Mouse (Mus musculus) forebrain, embryonic 14.5 days (tissue): ENCODE data around the gene Zdhhc5. TPM values are rescaled to one million over a fixed set of nuclear protein-coding genes. Genes with fewer than 3 reads are reported as not detected.

ENCODE experiments used
- ATAC-seq: fragments of 200-750 bp; cut with Nextera tagmentation; 2 replicates; pipeline ENCODE4 v1.8.0; 2017; ENCODE audit warnings: mild to moderate bottlenecking, moderate library complexity
- DNase-seq: peaks from one replicate; pipeline ENCODE4 v3.0.0-alpha.2; 2015; ENCODE audit warnings: low spot score
- H3K27ac ChIP-seq: fragments of 300-500 bp; sonication (generic); 2 replicates; pipeline ENCODE4 v1.5.1; 2014; ENCODE audit warnings: low read depth, mild to moderate bottlenecking, control low read depth, low read length, moderate library complexity
- H3K27me3 ChIP-seq: fragments of 300-500 bp; sonication (generic); replicated peaks from 2 replicates; pipeline ENCODE4 v1.6.1; 2014; ENCODE audit warnings: low read length, control low read depth, mixed read lengths; ENCODE audit not compliant: control insufficient read depth, insufficient read depth
- H3K36me3 ChIP-seq: fragments of 300-500 bp; sonication (generic); 2 replicates; pipeline ENCODE4 v1.6.1; 2014; ENCODE audit warnings: low read length, control low read depth; ENCODE audit not compliant: control insufficient read depth, insufficient read depth
- H3K4me1 ChIP-seq: fragments of 300-500 bp; sonication (generic); 2 replicates; pipeline ENCODE4 v1.6.1; 2014; ENCODE audit warnings: antibody characterized with exemption, low read length, control low read depth; ENCODE audit not compliant: control insufficient read depth, insufficient read depth
- H3K4me2 ChIP-seq: fragments of 300-500 bp; sonication (generic); 2 replicates; pipeline ENCODE4 v1.6.1; 2014; ENCODE audit warnings: mild to moderate bottlenecking, control low read depth, low read length
- H3K4me3 ChIP-seq: fragments of 300-500 bp; sonication (generic); 2 replicates; pipeline ENCODE4 v1.5.1; 2014; ENCODE audit warnings: low read depth, low read length, control low read depth
- H3K9ac ChIP-seq: fragments of 300-500 bp; sonication (generic); 2 replicates; pipeline ENCODE4 v1.6.1; 2014; ENCODE audit warnings: mild to moderate bottlenecking, low read length, control low read depth, moderate library complexity
- H3K9me3 ChIP-seq: fragments of 300-500 bp; sonication (generic); replicated peaks from 2 replicates; pipeline ENCODE4 v1.6.1; 2016; ENCODE audit warnings: low read length, control low read depth, mixed read lengths; ENCODE audit not compliant: control insufficient read depth
- WGBS: fragments of 180-500 bp; shearing (Covaris S2); extraction: QIAGEN DNeasy Blood & Tissue Kit; methylation state at CpG from one replicate; pipeline ENCODE4 v1.1.7; 2014; 5-methylcytosine and 5-hydroxymethylcytosine counted together
- polyA plus RNA-seq: library from polyadenylated mRNA; unstranded; fragments of >200 nt; fragmentation: Nextera tagmentation; extraction: Ambion mirVana; gene quantifications from 2 replicates; pipeline ENCODE4 v1.2.1, GENCODE M21; 2014

Gene Zdhhc5
- polyA plus RNA-seq, 1 experiment from 2014 or later, result 16.5 TPM

- H3K9me3 ChIP-seq, result no peaks in the 10 kb centered on the region
- WGBS, result 85% methylated on average over 6 of the region's 6 CpGs
- no peak overlapping the region for H3K27ac ChIP-seq
- ATAC-seq (no peak), DNase-seq (no peak)
- H3K27me3 ChIP-seq, result no peaks in the 10 kb centered on the region
- H3K9ac ChIP-seq, result no peak overlapping the region
- no peak overlapping the region for H3K4me3 ChIP-seq
- no peaks in the 10 kb centered on the region for H3K36me3 ChIP-seq
- no peak overlapping the region for H3K4me2 ChIP-seq
- no peaks in the 10 kb centered on the region for H3K4me1 ChIP-seq
Observed at GRCm38 (mm10) chr2:84750115-84750514, 35.1 kb upstream of the Zdhhc5 start.

- WGBS, result under 1% methylated on average over 10 of the region's 10 CpGs
- H3K9ac ChIP-seq, result peak overlapping the region; percentile 94; the same call in 1 of the 2 replicates
- peak overlapping the region; percentile 75 for H3K4me3 ChIP-seq
- peaks cover 3% of the 10 kb centered on the region; the same call in 1 of the 2 replicates for H3K36me3 ChIP-seq
- peak; percentile 30 for ATAC-seq
- no peaks in the 10 kb centered on the region for H3K27me3 ChIP-seq
- peaks cover 32% of the 10 kb centered on the region for H3K4me1 ChIP-seq
- DNase-seq, result no peak
- peak overlapping the region; percentile 89 for H3K4me2 ChIP-seq
- no peaks in the 10 kb centered on the region for H3K9me3 ChIP-seq
- H3K27ac ChIP-seq, result peak overlapping the region; percentile 98
Observed at GRCm38 (mm10) chr2:84744126-84744525, 29.1 kb upstream of the Zdhhc5 start.

DNA sequence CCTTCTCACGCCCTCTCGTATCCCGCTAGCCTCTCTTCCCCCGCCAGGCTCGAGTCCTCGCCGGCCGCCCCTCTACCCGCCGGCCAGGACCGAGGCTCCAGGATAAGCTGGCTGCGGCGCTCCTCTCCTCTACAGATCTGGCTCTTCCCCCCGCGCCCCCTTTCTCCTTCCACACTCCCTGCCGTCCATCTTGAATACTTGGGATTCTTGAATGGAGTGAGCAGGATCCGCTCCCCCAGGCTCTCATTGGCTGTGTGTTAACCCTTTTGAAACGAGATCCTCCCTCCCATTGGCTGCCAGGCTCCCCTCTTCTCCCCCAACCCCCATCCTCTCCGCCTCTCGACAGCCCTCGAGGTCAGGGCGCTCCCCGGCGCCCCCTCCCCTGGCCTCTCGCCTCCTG lies 28.6 kb upstream of the Zdhhc5 start, which contains the start of gene Gm19426:
Gene Gm19426, minus strand, starts transcription at position 95 of the 400 bp plus-strand sequence.
- under 1% methylated on average over 25 of the region's 25 CpGs for WGBS

DNA sequence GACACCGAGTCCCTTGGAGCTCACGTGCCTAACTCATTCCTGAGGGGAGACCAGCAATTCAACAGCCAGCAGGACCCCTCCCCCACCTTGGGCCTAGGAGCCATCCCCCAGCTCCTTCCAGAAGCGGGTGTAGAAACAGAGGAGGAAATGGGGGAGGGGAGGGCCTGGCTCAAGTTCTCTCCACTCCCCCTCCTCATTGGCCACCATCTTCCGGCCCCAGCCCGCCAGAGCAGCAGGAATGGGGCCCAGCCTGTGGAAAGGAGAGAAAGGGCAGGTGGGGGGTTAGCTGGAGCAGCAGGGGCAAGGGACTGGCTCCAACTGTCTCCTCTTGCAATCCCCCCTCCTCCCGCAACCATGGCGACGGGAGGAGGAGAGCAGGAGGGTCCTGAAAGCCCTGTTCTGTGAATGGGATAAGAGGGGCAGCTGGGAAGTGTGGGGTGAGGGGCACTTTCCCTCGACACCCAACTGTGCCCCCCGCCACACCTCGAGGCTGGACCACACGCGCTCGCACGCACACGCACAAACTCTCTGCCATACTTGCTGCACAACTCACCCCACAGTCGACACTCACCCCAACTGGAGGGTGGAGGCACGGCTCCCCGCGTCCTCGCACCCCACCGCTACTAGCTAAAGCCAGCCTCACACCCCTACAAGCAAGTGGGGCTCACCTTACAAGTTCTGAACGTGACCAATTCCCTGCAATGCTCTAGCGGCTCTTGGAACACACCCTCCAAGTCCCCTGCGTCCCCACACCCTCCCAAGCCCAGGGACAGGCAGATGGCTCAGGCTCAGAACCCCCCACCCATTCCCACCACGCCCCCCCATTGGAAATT lies 27.7 kb upstream of the Zdhhc5 start:
- H3K27ac ChIP-seq, result peak overlapping the region; percentile 98
- peak overlapping the region; percentile 94 for H3K9ac ChIP-seq
- WGBS, result 1% methylated on average over 23 of the region's 26 CpGs
- peak overlapping the region; percentile 89 for H3K4me2 ChIP-seq
- DNase-seq (peak; percentile 92), ATAC-seq (peak; percentile 72)
- no peaks in the 10 kb centered on the region for H3K27me3 ChIP-seq
- peak overlapping the region; percentile 75 for H3K4me3 ChIP-seq
- H3K9me3 ChIP-seq, result no peaks in the 10 kb centered on the region
- peaks cover 46% of the 10 kb centered on the region for H3K4me1 ChIP-seq
- H3K36me3 ChIP-seq, result peaks cover 3% of the 10 kb centered on the region; the same call in 1 of the 2 replicates

More for the DNA sequence above, 28.6 kb upstream of the Zdhhc5 start, which contains the start of gene Gm19426:
- peak within 1 kb of the TSS; percentile 89 for H3K4me2 ChIP-seq
- H3K9ac ChIP-seq, result peak within 1 kb of the TSS; percentile 94
- peaks cover 3% of the 10 kb centered on the region; the same call in 1 of the 2 replicates for H3K36me3 ChIP-seq
- ATAC-seq (peak; percentile 92), DNase-seq (peak; percentile 98)
- H3K27me3 ChIP-seq, result no peaks in the 10 kb centered on the region
- H3K27ac ChIP-seq, result peak within 1 kb of the TSS; percentile 98
- H3K4me1 ChIP-seq, result peaks cover 37% of the 10 kb centered on the region
- no peaks in the 10 kb centered on the region for H3K9me3 ChIP-seq
- H3K4me3 ChIP-seq, result peak within 1 kb of the TSS; percentile 75

DNA sequence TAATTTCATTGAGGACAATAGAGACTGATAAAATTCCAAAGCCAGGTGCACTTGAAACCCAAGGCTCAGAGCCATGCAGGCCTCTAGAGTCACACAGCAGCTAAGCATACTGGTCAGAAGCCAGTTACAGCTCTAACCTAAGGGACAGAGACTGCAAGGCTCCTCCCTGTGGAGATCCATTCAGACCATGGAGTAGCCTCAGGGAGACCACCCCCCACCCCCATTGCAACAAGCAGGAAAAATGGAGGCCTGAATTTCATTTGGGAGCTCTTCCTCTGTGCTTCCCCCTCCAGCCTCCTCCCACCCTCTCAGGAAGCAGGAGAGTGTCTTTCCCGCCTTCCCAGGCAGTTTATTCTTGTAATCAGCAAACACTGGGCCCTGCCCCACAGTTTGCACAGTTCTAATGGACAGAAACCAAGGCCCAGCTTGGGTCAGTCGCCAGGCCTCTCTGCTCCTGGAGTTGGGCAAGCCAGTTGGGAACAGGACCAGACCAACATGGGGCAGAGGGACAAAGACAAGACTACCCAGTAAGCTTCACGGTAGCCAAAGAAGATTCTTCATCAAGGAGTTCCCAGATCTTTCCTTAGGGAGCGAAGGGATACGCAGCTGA lies 27.0 kb upstream of the Zdhhc5 start:
- Histone ChIP-seq H3K4me1 (peaks cover 52% of the 10 kb centered on the region), H3K27ac (peak overlapping the region; percentile 98), H3K36me3 (peaks cover 3% of the 10 kb centered on the region; the same call in 1 of the 2 replicates), H3K9me3 (no peaks in the 10 kb centered on the region), H3K27me3 (no peaks in the 10 kb centered on the region), H3K9ac (peak overlapping the region; percentile 94), H3K4me2 (peak overlapping the region; percentile 89), H3K4me3 (peak overlapping the region; percentile 75)
- no peak for ATAC-seq
- 2% methylated on average over 5 of the region's 5 CpGs for WGBS
- DNase-seq, result peak; percentile 23

DNA sequence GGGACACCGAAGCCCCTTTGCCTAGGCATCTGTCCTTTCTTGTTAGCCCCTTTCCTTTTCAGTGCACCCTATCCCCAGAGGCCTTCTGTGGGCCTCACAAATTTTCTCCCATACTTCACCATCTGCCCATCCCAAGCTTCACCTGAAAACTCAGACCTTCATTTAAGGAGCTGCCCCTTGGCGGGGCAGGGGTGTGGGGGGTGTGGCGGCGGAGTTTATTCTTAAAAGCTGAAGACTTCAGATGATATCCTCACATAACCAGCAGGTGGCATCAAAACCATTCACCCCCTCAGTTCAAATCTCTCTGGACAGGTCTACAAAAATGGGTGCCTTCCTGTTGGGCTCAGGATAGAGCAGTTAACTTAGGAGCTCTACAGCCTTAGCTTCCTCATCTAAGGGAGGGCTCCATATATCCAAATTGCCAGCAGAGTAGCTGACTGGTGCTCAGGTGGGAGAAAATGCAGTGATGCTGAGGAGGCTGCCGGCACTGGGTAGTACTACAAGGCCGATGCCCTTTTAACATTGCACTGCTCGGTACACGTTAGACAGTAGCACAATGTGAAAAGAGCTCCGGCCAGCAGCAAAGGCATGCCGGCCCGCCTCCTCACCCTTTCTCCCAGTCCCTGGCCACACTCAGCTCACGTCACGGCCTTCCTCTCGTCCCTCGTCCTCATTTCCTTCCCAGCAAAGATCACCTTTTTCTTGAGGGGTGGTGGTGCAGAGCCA lies 25.8 kb upstream of the Zdhhc5 start:
- H3K27ac ChIP-seq, result peak overlapping the region; percentile 39; the same call in 1 of the 2 replicates
- H3K4me3 ChIP-seq, result peak overlapping the region; percentile 75; the same call in 1 of the 2 replicates
- no peak for ATAC-seq
- no peaks in the 10 kb centered on the region for H3K27me3 ChIP-seq
- DNase-seq, result peak; percentile 35
- H3K9me3 ChIP-seq, result no peaks in the 10 kb centered on the region
- peaks cover 64% of the 10 kb centered on the region for H3K4me1 ChIP-seq
- H3K9ac ChIP-seq, result peak overlapping the region; percentile 94; the same call in 1 of the 2 replicates
- peaks cover 3% of the 10 kb centered on the region; the same call in 1 of the 2 replicates for H3K36me3 ChIP-seq
- WGBS, result 57% methylated on average over 15 of the region's 15 CpGs
- peak overlapping the region; percentile 89 for H3K4me2 ChIP-seq

DNA sequence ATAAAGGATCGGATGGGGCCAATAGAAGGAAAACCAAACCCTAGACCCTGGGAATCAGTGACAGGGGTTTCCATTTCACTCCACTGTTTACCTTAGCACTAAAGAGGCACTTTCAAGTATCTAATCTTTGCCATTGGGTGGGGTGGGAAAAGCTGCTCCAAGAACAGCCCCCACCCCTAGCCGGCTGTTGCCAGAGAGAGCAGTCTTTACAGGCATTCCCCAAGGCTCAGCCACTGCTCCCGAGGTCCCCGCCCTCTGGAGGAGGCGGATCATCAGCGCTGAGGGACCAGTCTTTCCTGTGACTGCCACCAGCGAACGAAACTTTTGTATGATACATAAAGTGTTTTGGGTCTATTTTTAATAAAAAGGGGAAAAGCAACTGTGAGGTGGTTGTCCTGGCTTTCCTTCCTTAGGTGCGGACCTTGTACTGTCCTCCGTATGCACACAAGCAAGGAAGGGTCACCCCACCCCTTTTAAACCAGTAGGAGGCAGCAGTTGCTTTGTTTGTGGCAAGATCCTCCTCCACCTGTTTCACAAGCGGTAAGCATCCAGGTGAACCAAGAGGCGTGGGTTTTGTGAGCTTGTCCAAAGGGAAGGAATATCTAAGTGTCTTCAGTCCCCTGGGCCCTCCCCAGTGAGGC lies 23.4 kb upstream of the Zdhhc5 start:
- Histone ChIP-seq H3K27ac (0 out of 2 replicates have a peak overlapping the region, but pooled peaks have one; percentile 9), H3K9me3 (no peaks in the 10 kb centered on the region), H3K4me3 (no peak overlapping the region), H3K36me3 (peaks cover 3% of the 10 kb centered on the region; the same call in 1 of the 2 replicates), H3K4me1 (peaks cover 69% of the 10 kb centered on the region), H3K4me2 (peak overlapping the region; percentile 34; the same call in 1 of the 2 replicates), H3K27me3 (no peaks in the 10 kb centered on the region), H3K9ac (peak overlapping the region; percentile 47; the same call in 1 of the 2 replicates)
- no peak for ATAC-seq
- peak; percentile 46 for DNase-seq
- WGBS, result 1% methylated on average over 12 of the region's 12 CpGs

- H3K27ac ChIP-seq, result peak overlapping the region; percentile 29
- ATAC-seq (no peak), DNase-seq (peak; percentile 51)
- no peaks in the 10 kb centered on the region for H3K27me3 ChIP-seq
- no peak overlapping the region for H3K4me3 ChIP-seq
- H3K4me1 ChIP-seq, result peaks cover 71% of the 10 kb centered on the region
- peaks cover 3% of the 10 kb centered on the region; the same call in 1 of the 2 replicates for H3K36me3 ChIP-seq
- H3K4me2 ChIP-seq, result peak overlapping the region; percentile 77
- no peaks in the 10 kb centered on the region for H3K9me3 ChIP-seq
- WGBS, result 7% methylated on average over 8 of the region's 8 CpGs
- peak overlapping the region; percentile 47 for H3K9ac ChIP-seq
Observed at GRCm38 (mm10) chr2:84737451-84737925, 22.5 kb upstream of the Zdhhc5 start.
